Mouse (Mus musculus) left cerebral cortex, adult 9 months (tissue): ENCODE data around the gene Rxfp1.
A peak's percentile ranks its signal among the peaks of the same experiment; 100 is the strongest.

ENCODE experiments used
- DNase-seq, 2 experiments: peaks; one replicate each; pipeline ENCODE4 v3.0.0; 2022; ENCODE audit warnings: low spot score in 2 of 2

Rxfp1 gene

GRCm38 (mm10) chr3:79672188-79672587 is 65.5 kb downstream of the Rxfp1 start:
- no peak for DNase-seq

DNA sequence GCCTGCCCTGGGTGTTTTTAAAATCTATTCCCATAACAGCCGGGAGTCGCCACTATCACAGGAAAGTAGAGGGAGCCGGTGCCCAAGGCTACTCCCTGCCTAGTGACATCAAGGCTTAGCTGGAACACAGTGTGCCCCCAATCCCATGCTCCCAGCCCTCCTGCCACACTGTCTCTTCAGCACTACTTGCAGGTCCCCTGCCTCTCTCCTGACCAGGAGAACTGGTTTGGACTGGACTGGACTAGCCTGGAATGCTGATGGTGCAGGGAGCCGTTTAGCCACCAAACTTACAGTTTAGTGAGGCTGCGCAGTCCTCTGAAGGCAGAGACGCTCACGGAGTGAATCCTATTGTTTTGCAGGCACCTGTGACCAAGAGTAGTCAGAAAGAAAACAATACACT is 67.1 kb downstream of the Rxfp1 start:
- no peak for DNase-seq

DNA sequence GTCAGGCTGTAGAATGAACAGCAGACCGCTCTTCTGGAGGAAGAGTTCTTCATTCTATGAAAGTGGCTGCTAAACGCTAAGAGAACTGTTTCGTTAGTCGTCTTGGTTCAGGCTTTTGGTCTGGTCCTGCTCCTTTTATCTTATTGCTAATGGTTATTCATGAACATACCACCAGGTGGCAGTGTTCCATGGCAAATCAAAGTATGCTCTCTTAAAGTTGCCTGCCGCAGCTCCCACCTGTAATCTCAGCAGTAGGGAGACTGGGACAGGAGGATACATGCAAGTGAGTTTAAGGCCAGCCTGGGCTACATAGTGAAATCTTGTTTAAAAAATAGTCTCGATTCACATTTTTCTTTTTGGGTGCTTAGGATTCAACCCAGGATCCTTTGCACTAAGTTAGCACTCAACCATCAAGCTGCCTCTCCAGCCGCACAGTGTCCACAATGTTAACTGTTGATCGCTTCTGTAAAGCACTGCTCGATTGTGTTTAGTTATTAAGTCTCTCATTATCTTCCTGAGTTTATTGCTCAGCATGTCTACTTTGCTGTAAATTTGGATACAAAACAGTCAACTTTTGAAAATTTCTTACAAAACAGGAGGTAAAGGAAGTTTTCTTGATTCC is 72.8 kb downstream of the Rxfp1 start:
- DNase-seq = peak in 1 of 2 experiments; percentile 55

DNA sequence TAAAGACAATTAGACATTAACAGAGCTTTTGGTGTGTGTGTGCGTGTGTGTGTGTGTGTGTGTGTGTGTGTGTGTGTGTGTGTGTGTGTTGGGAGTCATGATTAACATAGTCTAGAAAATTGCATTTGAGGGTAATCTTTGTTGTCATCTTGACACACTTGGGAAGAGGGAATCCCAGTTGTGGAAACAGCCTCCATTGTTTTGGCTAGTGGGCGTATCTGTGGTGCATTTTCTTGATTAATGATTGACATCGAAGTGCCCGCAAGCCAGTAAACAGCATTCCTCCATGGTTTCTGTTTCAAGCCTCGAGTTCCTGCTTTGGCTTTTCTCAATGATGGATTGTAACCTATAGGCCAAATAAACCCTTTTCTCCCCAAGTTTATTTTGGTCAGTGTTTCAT is 81.0 kb downstream of the Rxfp1 start:
- DNase-seq = no peak

DNA sequence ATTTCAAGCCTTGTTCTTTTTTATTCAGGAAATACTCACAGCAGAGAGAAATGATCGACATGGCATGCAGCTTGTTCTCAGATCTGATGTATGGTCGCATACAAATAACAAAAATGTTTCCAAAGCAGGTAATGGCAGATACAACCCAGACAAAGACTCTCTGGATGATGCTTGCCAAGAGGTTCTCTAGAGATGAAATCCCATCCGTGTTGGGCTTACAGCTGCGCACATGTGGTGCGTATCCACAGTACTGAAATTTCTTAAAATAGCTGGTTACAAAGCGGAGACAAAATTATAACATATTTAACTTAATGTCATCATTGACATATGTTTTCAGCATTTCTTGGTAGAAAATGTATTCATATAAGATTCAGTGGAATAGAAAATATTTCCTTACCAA is 85.6 kb downstream of the Rxfp1 start:
- no peak for DNase-seq

- peak in 1 of 2 experiments; percentile 59 for DNase-seq
These were observed 108.3 kb downstream of the Rxfp1 start, which contains the start of gene Etfdh for GRCm38 (mm10) chr3:79629416-79629730. Etfdh (minus strand) TSS chr3:79629500.

DNA sequence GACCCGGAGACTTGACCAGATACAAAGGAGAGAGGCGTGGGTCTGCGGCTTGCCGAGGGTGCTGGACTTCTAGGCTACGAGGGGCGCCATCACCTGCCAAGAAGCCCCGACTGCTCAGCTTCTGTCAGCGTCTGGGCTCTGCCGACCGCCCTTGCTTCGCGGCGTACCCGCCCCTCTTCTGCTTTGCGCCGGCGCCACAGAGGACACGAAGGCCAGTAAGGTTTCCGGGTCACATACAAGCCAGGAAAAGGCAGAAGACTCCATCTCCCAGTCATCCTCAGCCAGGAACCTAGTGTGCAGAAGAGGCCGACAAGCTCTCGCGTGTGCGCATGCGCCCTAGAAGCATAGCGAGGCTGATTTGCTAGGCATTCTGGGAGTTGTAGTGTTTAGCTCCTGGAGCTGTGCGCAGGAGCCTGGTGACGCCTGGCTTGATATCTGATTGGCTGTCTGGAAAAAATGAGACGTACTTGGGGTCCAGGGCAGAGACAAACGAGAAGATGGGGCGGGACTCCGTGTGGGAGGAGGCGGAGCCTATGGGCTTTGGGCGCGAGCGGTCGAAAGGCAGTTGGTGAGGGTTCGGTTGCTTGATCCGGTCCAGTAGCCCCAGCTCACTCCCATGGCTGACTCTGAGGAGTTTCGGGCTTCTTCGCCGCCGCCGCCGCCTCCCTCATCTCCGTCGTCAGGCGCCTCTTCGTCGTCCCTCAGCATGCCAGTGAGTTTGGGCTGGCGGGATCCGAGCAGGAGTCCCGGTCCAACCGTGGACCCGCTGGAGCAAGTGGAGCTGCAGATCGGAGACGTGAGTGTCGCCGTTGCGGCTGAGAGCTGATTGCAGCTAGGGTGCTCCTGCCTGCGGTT is 108.9 kb downstream of the Rxfp1 start, which contains the start of gene 4930579G24Rik:
4930579G24Rik (plus strand) TSS at position 519 of the 855 bp plus-strand sequence.
- peak; percentile 98 to 100 for DNase-seq

GRCm38 (mm10) chr3:79628182-79628560 is 109.5 kb downstream of the Rxfp1 start:
- no peak for DNase-seq

DNA sequence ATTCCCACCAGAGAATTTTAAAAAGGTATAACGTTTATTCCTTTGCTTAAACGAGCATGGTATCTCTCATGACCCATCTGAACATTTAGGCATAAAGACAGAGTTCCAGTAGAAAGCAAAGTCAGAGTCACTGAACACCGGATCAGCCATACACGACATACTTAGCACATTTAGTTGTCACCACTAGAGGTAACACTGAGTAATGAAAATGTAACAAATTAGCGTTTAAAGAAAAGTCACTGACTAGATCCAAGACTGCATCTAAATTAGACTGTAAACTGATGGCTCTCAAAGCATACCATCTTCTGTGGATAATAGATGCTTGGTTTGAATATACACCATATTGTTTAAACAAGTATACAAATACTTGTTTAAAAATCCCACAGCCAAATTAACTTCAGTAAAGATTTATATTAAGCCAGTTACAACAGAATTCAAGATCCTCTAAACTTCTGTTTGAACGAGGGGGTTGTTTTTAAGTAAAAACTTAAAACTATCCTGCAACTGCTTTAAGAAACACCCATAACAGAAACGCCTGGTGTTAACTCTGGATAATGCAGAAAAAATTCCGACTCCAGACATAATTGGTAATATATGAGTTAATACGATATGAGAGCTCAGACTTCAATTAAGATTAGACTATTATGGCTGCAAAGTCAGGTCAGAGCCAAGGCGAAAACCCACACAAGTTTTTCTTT is 110.0 kb downstream of the Rxfp1 start:
- no peak for DNase-seq

DNA sequence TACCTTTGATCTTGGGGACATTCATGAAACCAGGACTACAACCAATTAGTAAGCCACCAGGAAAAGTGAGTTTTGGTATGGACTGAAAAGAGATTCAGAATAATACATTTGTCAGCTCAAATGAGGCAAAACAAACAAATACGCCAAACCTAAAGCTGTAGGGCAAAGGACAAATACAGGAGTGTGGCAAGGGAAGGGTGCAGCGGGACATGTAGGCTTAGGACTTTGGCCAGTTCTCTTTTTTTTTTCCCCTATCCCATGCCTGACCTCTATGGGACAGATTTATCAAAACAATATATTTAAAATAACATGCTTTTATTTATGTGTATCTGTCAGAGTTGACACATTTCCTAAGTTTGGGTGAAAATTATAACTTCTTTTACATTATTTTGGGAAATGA is 127.8 kb downstream of the Rxfp1 start:
- no peak for DNase-seq

- DNase-seq = no peak
These were observed 142.2 kb downstream of the Rxfp1 start for GRCm38 (mm10) chr3:79595468-79595867.

GRCm38 (mm10) chr3:79591793-79592471 is 145.7 kb downstream of the Rxfp1 start:
- no peak for DNase-seq
